Mouse (Mus musculus): Measurements from ENCODE around the gene Fignl1.

DNA sequence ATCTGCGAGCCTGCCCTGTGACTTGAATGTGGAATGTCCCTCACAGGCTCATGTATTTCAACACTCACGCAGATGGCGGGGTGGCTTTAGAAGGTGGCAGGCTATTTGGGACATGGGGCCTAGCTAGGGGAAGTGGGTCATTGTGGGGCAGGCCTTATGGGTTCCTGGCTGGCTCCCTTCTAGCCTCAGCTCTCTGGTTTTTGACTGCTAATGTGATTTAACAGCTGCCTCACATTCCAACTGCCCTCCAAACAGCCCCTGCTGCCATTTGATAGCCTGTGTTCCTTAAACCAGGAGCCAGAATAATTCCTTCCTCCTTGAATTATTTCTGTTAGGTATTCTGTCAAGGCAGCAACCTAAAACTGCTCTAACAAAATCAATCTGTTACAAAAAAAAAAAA lies 48.2 kb upstream of the Fignl1 start:
- no peak for TF ChIP-seq GATA1 (IDR thresholded peaks at IDR 0.05; ENCODE audit: borderline replicate concordance, low read length)
- no peak for TF ChIP-seq CTCF (IDR thresholded peaks at IDR 0.05; ENCODE audit: low read depth, low read length)
- TF ChIP-seq POLR2AphosphoS5 (IDR thresholded peaks at IDR 0.05; ENCODE audit: insufficient replicate concordance, low read depth, low read length) = no peak
- no peak for TF ChIP-seq TAL1 (conservative IDR thresholded peaks at IDR 0.05; ENCODE audit: low read depth, low read length)
